ENCODE assay signal across 21 mouse cellular contexts in genomic region chr17:77711130-77711529, GRCm38 (mm10).
DNase-seq lines count a peak whose midpoint lies in the region; ATAC-seq and TF ChIP-seq lines count a peak whose summit lies in the region.
"Had no signal": no experiment of that assay in that cellular context is flagged by ENCODE, and none has a peak within 500 bp of the region (broad histone marks: within the 10 kb centered on the region; RNA-seq: fewer than 3 reads in every experiment).

No protein-coding gene starts in this region.

- H3K4me1 ChIP-seq in hindbrain, embryonic 12.5 days = no peaks in the 10 kb centered on the region
- H3K4me1 ChIP-seq in hindbrain, embryonic 10.5 days (replicated peaks) = peaks cover 6% of the 10 kb centered on the region; the same call in 1 of the 2 replicates
- H3K4me1 ChIP-seq in midbrain, postnatal 0 days (ENCODE audit: insufficient read depth, low read length) = no peaks in the 10 kb centered on the region
- H3K4me1 ChIP-seq in midbrain, embryonic 13.5 days (replicated peaks) = no peaks in the 10 kb centered on the region
- no peaks in the 10 kb centered on the region for H3K4me1 ChIP-seq in neural tube, embryonic 15.5 days
- H3K4me1 ChIP-seq: forebrain, embryonic 13.5 days had no signal

- no peak overlapping the region for H3K4me2 ChIP-seq in hindbrain, embryonic 12.5 days (replicated peaks)
- H3K4me2 ChIP-seq in midbrain, postnatal 0 days (ENCODE audit: low read depth, low read length, poor library complexity, severe bottlenecking) = no peak overlapping the region
- no peak overlapping the region for H3K4me2 ChIP-seq in midbrain, embryonic 13.5 days (replicated peaks)
- H3K4me2 ChIP-seq in neural tube, embryonic 15.5 days = no peak overlapping the region
- H3K4me2 ChIP-seq: forebrain, embryonic 13.5 days; heart, embryonic 11.5 days; hindbrain, embryonic 14.5 days had no signal

- no peaks in the 10 kb centered on the region for H3K9me3 ChIP-seq in hindbrain, embryonic 12.5 days (replicated peaks)
- H3K9me3 ChIP-seq in hindbrain, embryonic 10.5 days = no peaks in the 10 kb centered on the region
- H3K9me3 ChIP-seq in midbrain, postnatal 0 days (ENCODE audit: low read length) = no peaks in the 10 kb centered on the region
- no peaks in the 10 kb centered on the region for H3K9me3 ChIP-seq in midbrain, embryonic 13.5 days
- H3K9me3 ChIP-seq in neural tube, embryonic 15.5 days (replicated peaks) = no peaks in the 10 kb centered on the region
- H3K9me3 ChIP-seq: forebrain, embryonic 13.5 days had no signal

- 40% methylated on average over 1 of the region's 1 CpGs for WGBS in hindbrain, embryonic 12.5 days
- WGBS in hindbrain, embryonic 10.5 days = 34% methylated on average over 1 of the region's 1 CpGs
- 30% methylated on average over 1 of the region's 1 CpGs for WGBS in midbrain, postnatal 0 days
- 34% methylated on average over 1 of the region's 1 CpGs for WGBS in midbrain, embryonic 13.5 days
- 33% methylated on average over 1 of the region's 1 CpGs for WGBS in neural tube, embryonic 15.5 days

- no peak overlapping the region for H3K4me3 ChIP-seq in hindbrain, embryonic 12.5 days
- H3K4me3 ChIP-seq in hindbrain, embryonic 10.5 days = no peak overlapping the region
- no peak overlapping the region for H3K4me3 ChIP-seq in layer of hippocampus, adult 2 months
- H3K4me3 ChIP-seq in midbrain, postnatal 0 days (ENCODE audit: low read depth, low read length) = no peak overlapping the region
- H3K4me3 ChIP-seq in midbrain, embryonic 13.5 days (replicated peaks) = no peak overlapping the region
- no peak overlapping the region for H3K4me3 ChIP-seq in neural tube, embryonic 15.5 days (replicated peaks)
- H3K4me3 ChIP-seq: forebrain, embryonic 13.5 days; gastrocnemius, adult 2 months had no signal

- no peak for ATAC-seq in hindbrain, embryonic 12.5 days (ENCODE audit: low FRiP score)
- ATAC-seq in midbrain, postnatal 0 days (ENCODE audit: low FRiP score) = no peak
- no peak for ATAC-seq in midbrain, embryonic 13.5 days
- no peak for ATAC-seq in neural tube, embryonic 15.5 days (ENCODE audit: low FRiP score)
- ATAC-seq: activated CD4-positive, CD25-positive, alpha-beta regulatory T cell, adult 4 months; CD4-positive, CD25-positive, alpha-beta regulatory T cell, adult 4 months; forebrain, embryonic 13.5 days; forebrain, embryonic 16.5 days; intestine, embryonic 16.5 days had no signal

- H3K27ac ChIP-seq in hindbrain, embryonic 12.5 days = 0 out of 2 replicates have a peak overlapping the region, but pooled peaks have one; percentile 12
- H3K27ac ChIP-seq in hindbrain, embryonic 10.5 days = no peak overlapping the region
- H3K27ac ChIP-seq in layer of hippocampus, adult 2 months = no peak overlapping the region
- no peak overlapping the region for H3K27ac ChIP-seq in midbrain, postnatal 0 days (ENCODE audit: low read depth, low read length)
- H3K27ac ChIP-seq in midbrain, embryonic 13.5 days = no peak overlapping the region
- H3K27ac ChIP-seq in neural tube, embryonic 15.5 days (replicated peaks) = no peak overlapping the region
- H3K27ac ChIP-seq: forebrain, embryonic 13.5 days; gastrocnemius, adult 2 months; hindbrain, embryonic 14.5 days had no signal

- H3K36me3 ChIP-seq in hindbrain, embryonic 12.5 days = no peaks in the 10 kb centered on the region
- H3K36me3 ChIP-seq in hindbrain, embryonic 10.5 days = no peaks in the 10 kb centered on the region
- H3K36me3 ChIP-seq in midbrain, postnatal 0 days (ENCODE audit: insufficient read depth, low read length) = no peaks in the 10 kb centered on the region
- no peaks in the 10 kb centered on the region for H3K36me3 ChIP-seq in midbrain, embryonic 13.5 days
- H3K36me3 ChIP-seq in neural tube, embryonic 15.5 days = no peaks in the 10 kb centered on the region

- peak; percentile 68 for TF ChIP-seq CTCF in layer of hippocampus, adult 2 months (conservative IDR thresholded peaks at IDR 0.05)
- TF ChIP-seq CTCF in midbrain, postnatal 0 days (IDR thresholded peaks at IDR 0.05) = peak; percentile 52

- DNase-seq in hindbrain, embryonic 10.5 days (ENCODE audit: low spot score) = no peak
- DNase-seq in layer of hippocampus, adult 2 months (ENCODE audit: low spot score in 2 of 2) = no peak
- DNase-seq in layer of hippocampus, adult 9-11 months = no peak
- peak; percentile 5 for DNase-seq in midbrain, postnatal 0 days (ENCODE audit: low spot score)
- DNase-seq: adrenal gland, postnatal 25 days; cerebellum, adult 18-20 months; cerebellum, adult 9-10 months; cerebellum, postnatal 14 days; gastrocnemius, adult 2 months; gastrocnemius, postnatal 14 days; heart, adult 11 months had no signal

- H3K27me3 ChIP-seq in hindbrain, embryonic 12.5 days = no peaks in the 10 kb centered on the region
- H3K27me3 ChIP-seq in hindbrain, embryonic 10.5 days (ENCODE audit: insufficient read depth, poor library complexity, severe bottlenecking) = no peaks in the 10 kb centered on the region
- no peaks in the 10 kb centered on the region for H3K27me3 ChIP-seq in midbrain, postnatal 0 days (ENCODE audit: insufficient read depth, low read length)
- no peaks in the 10 kb centered on the region for H3K27me3 ChIP-seq in midbrain, embryonic 13.5 days
- no peaks in the 10 kb centered on the region for H3K27me3 ChIP-seq in neural tube, embryonic 15.5 days (replicated peaks)
- H3K27me3 ChIP-seq: forebrain, embryonic 13.5 days had no signal

- H3K9ac ChIP-seq in hindbrain, embryonic 12.5 days = no peak overlapping the region
- no peak overlapping the region for H3K9ac ChIP-seq in midbrain, postnatal 0 days (replicated peaks; ENCODE audit: low read length, poor library complexity, severe bottlenecking)
- H3K9ac ChIP-seq in midbrain, embryonic 13.5 days (replicated peaks) = no peak overlapping the region
- H3K9ac ChIP-seq in neural tube, embryonic 15.5 days (replicated peaks) = no peak overlapping the region
- H3K9ac ChIP-seq: forebrain, embryonic 13.5 days; hindbrain, embryonic 14.5 days had no signal
